Mouse (Mus musculus) c-Kit-positive CD71-positive TER-119-positive erythroid progenitor cells, embryonic 14.5 days (primary cell): Measurements from ENCODE around the gene Fbn1.

Experiments used
- DNase-seq: peaks from one replicate; pipeline ENCODE4 v3.0.0-alpha.2; 2013; ENCODE audit warnings: low spot score

Gene Fbn1

GRCm38 (mm10) chr2:125507893-125508292, at the start of gene Fbn1:
TSS of gene Fbn1 (minus strand) at chr2:125507993.
- DNase-seq = no peak

- no peak for DNase-seq
Measured at GRCm38 (mm10) chr2:125555830-125556229, 48.0 kb upstream of the Fbn1 start.

- DNase-seq = no peak
Measured at GRCm38 (mm10) chr2:125548806-125549578, 41.2 kb upstream of the Fbn1 start.

GRCm38 (mm10) chr2:125544986-125545385, 37.2 kb upstream of the Fbn1 start:
- DNase-seq = no peak

GRCm38 (mm10) chr2:125543646-125544045, 35.9 kb upstream of the Fbn1 start:
- DNase-seq = no peak

GRCm38 (mm10) chr2:125541451-125541850, 33.7 kb upstream of the Fbn1 start:
- no peak for DNase-seq

DNA sequence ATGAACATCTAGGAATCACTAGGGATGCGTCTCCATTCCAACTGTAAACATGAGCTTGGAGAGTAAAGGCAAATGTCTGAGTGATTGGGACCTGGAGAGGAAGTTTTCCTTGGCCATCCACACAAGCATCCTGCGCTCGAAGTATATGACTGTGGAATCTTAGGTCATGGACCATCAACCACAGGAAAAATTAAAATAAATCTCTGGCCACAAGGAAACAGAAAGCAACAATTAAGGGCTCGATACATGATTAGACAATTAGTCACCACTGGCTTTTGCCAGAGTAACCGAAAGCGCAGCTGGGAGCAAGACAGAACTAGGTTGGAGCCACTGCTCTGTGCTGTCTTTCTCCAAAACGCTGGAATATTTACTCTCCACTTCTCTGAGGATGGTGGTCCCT, 32.8 kb upstream of the Fbn1 start:
- no peak for DNase-seq

DNA sequence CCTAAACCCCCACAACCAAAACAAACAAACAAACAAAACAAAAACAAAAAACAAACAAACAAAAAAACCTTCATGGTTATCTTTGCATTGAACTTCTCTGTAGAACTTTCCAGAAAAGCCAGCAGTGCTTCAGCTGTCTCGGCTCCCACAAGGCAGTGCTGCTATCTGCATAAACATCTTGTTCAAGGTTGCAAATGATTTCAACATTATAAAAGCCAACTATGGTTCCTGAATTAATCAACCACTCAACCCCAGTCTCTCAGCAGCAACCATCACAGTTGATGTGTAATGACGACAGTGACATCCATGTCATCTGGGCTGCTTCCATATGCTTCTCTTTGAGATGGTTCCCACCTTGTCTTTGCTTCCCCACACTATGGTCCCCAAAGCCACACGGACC, 31.8 kb upstream of the Fbn1 start:
- DNase-seq = no peak

GRCm38 (mm10) chr2:125530665-125531064, 22.9 kb upstream of the Fbn1 start:
- no peak for DNase-seq

- DNase-seq = no peak
Measured at GRCm38 (mm10) chr2:125526566-125526965, 18.8 kb upstream of the Fbn1 start.

DNA sequence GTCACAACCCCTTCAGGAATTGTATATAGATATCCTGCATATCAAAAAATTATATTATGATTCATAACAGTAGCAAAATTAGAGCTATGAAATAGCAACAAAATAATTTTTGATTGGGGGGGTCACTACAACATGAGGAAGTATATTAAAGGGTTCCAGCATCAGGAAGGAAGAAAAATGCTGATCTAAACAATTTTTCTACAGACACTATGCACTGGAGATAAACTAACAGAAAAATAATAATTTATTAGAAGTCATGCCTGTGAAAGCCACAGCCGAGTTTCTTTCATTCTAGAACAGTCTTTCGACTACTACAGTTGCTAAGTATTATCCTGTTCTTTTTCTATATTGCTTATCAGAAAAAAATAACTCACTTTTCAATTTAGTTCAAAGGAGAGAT, 17.7 kb upstream of the Fbn1 start:
- no peak for DNase-seq

DNA sequence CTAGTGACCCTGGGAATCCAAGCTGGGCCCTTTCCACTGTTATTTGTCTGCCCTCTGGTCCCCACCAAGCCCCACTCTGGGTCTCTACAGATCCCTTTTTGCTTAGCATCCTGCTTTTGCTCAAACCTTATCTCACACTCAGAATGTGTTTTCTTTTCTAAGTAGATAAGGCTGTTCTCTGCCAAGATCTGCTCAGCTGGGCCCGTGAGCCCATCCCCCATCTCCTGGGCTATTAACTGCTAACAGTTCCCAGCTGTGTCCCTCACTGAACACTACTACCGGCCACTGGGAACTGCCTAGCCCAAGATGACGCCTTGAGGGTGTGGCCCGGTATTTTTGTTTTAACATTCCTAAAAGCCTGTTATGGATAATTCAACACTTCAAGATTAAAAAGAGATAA, 8.8 kb upstream of the Fbn1 start:
- peak; percentile 18 for DNase-seq

- DNase-seq = no peak
Measured at GRCm38 (mm10) chr2:125515291-125516057, 7.7 kb upstream of the Fbn1 start.

DNA sequence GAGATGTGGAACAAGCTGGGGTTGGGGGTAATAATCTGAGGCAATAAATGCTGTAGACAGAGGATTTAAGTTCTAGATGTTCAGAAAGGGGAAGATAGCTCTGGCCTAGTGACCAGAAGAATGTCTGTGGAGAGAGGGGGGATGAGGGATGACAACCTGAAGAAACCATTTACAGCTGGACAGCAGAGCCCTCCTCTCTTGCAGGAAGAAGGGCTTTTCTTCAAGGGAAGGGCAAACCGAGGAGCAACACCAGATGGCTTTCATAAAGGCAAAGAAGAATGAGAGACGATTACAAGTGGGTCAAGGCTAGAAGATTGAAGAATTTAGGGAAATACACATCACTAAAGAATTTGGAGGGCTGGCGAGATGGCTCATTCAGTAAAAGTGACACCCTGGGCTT, 6.6 kb upstream of the Fbn1 start:
- no peak for DNase-seq

- no peak for DNase-seq
Measured at GRCm38 (mm10) chr2:125512544-125512943, 4.8 kb upstream of the Fbn1 start.

DNA sequence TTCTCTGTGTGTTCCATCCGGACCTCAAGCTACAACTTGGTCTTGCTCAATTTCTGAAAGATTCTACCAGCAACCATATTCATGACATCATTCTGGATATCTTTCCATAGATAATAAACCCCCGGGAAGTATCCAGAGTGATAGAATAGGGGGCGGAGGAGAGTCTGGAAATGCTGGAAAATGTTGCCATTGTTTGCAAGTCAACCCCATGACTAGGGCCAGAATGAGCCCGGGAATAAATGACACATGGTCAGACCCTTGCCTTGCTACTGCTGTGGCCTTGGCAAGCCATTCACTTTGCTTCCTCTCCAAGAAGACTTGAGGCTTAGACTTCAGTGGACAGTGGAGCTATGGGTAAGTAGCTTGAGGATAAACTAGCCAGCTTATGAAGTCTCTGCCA, 4.1 kb upstream of the Fbn1 start:
- DNase-seq = no peak

GRCm38 (mm10) chr2:125510752-125511151, 3.0 kb upstream of the Fbn1 start:
- no peak for DNase-seq

- DNase-seq = no peak
Measured at GRCm38 (mm10) chr2:125508381-125508780, 588 bp upstream of the Fbn1 start.

DNA sequence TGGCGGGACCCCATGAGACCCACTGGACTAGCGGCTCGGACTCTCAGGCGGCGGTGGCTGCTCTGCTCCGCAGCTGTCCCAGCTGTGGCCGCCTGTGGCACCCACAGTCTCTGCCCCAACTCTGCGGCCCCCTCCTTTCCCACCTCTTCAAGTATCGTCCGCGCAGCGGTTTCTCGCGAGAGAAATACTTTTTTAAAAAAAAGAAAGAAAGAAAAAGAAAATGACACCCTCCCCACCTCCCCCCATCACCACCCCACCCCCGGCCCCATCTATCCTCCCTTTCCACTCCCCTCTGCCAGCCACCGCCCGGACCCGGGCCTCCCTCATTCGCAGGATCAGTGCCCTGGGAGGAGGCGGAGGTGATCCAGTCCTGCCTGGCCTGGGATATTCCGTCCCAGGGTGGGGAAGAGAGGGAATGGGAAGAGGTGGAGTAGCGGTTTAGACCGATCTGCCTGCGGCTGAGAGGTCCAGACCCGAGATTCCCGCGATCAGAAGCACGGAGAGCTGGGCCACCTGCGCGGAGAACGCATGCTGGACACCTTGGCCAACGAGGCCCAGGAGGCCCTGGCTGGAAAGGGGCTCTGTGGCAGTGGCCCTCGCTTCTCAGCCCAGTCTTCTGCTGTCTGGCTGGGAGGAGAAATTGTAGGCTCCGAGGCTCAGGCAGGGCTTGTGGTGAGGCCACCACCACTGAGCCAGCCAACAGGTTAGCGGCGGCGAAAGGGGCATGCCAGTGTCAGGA, 1.3 kb downstream of the Fbn1 start:
- DNase-seq = no peak

DNA sequence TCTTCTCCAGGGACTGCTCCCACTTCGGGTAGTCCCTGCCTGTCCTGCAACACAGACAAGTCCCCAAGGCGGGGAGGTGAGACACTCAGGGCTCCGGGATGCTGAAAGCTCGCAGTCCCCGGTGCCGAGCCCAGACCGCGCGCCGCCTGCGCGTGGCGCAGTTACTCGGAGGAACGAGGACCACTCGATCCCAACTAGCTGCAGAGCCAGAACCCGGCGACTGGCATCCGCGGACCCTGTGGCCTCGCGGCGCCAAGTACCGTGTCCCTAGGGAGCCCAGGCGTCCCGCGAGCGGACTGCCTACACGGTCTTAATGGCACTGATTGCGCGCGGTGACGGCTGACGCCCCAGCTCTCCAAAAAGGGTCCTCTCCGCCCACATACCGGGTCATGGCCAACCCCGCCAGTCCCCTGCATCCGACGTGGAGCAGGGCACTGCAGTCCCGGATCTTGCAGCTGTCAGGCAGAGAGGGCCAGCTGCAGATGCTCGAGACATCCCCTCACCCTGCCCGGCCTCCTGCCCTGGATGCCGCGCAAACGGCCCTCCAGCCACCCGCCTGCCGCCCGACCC, 2.0 kb downstream of the Fbn1 start:
- no peak for DNase-seq

GRCm38 (mm10) chr2:125505006-125505745, 2.6 kb downstream of the Fbn1 start, which contains the start of gene Gm9913:
TSS of gene Gm9913 (plus strand) at chr2:125505089.
- DNase-seq = no peak

- no peak for DNase-seq
Measured at GRCm38 (mm10) chr2:125501526-125501925, 6.3 kb downstream of the Fbn1 start.
